Comparison of ENCODE assay signal across 28 mouse cellular contexts in the genomic region with DNA sequence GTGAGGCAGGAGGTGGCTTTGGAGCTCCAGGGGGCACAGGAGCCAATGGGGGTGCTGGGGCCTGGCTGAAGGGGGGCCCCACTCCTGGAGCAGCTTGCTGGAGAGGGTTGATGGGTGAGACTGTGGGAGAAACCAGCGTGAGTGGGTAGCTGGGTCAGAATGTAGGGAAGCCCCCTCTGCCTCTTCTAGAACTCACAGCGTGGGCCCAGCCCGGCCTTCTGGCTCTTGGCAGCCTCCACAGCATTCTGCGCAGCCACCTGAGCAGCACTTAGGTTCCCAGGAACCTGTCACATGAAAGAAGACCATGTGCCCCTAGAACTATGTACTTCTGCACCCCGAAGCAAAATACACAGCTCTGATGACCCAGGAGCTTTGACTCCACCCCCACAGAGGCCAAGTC.
"Had no signal": no experiment of that assay in that cellular context is flagged by ENCODE, and none has a peak within 500 bp of the region (broad histone marks: within the 10 kb centered on the region; RNA-seq: fewer than 3 reads in every experiment).

No protein-coding gene starts in this region.

- H3K27ac ChIP-seq: gastrocnemius, adult 2 months; heart, embryonic 10.5 days; hindbrain, embryonic 10.5 days; hindbrain, embryonic 12.5 days; hindbrain, embryonic 14.5 days; limb, embryonic 10.5 days; limb, embryonic 12.5 days; liver, embryonic 13.5 days; liver, embryonic 15.5 days had no signal

- H3K9me3 ChIP-seq: heart, embryonic 10.5 days; heart, embryonic 12.5 days; hindbrain, embryonic 10.5 days; hindbrain, embryonic 12.5 days; limb, embryonic 10.5 days; limb, embryonic 12.5 days; liver, embryonic 13.5 days; liver, embryonic 15.5 days had no signal

- ATAC-seq: hindbrain, embryonic 16.5 days; inflammation-experienced regulatory T-cells, adult 6 months; intestine, postnatal 0 days; liver, postnatal 0 days had no signal

- H3K27me3 ChIP-seq: heart, embryonic 12.5 days; hindbrain, embryonic 12.5 days; limb, embryonic 12.5 days; liver, embryonic 13.5 days; liver, embryonic 15.5 days had no signal

- DNase-seq: gastrocnemius, adult 2 months; gastrocnemius, postnatal 10 days; gastrocnemius, postnatal 25 days; heart, adult 18-20 months; heart, postnatal 10 days; heart, postnatal 4 days; kidney, adult 18-20 months; kidney, adult 8-10 months; kidney, postnatal 10 days; kidney, postnatal 25 days; kidney, postnatal 4 days; layer of hippocampus, adult 9-11 months; liver; liver, embryonic 13.5 days; liver, postnatal 0 days had no signal

- H3K4me3 ChIP-seq: gastrocnemius, adult 2 months; heart, embryonic 10.5 days; heart, embryonic 12.5 days; hindbrain, embryonic 10.5 days; hindbrain, embryonic 12.5 days; left cerebral cortex, adult 2 months; limb, embryonic 10.5 days; limb, embryonic 12.5 days; liver, embryonic 13.5 days; liver, embryonic 15.5 days had no signal

- H3K9ac ChIP-seq: heart, embryonic 12.5 days; hindbrain, embryonic 12.5 days; hindbrain, embryonic 14.5 days; limb, embryonic 12.5 days; liver, embryonic 13.5 days; liver, embryonic 15.5 days; liver, postnatal 0 days had no signal

- H3K4me1 ChIP-seq: hindbrain, embryonic 12.5 days; limb, embryonic 10.5 days; limb, embryonic 12.5 days had no signal

- H3K4me2 ChIP-seq: heart, embryonic 12.5 days; hindbrain, embryonic 12.5 days; hindbrain, embryonic 14.5 days; limb, embryonic 12.5 days; liver, embryonic 11.5 days; liver, embryonic 13.5 days; liver, embryonic 15.5 days had no signal
